Mouse (Mus musculus) ovary, postnatal 10 days (tissue): Measurements from ENCODE around the gene Ddx39b.
A peak's percentile ranks its signal among the peaks of the same experiment; 100 is the strongest.
"Not testable (repeated sequence)": the region's sequence is repeated elsewhere in the genome, so short reads cannot be mapped to it uniquely, and the experiment has no call there.

ENCODE experiments used
- DNase-seq: peaks from one replicate; pipeline ENCODE4 v3.0.0; 2022; ENCODE audit warnings: low spot score

Gene Ddx39b

DNA sequence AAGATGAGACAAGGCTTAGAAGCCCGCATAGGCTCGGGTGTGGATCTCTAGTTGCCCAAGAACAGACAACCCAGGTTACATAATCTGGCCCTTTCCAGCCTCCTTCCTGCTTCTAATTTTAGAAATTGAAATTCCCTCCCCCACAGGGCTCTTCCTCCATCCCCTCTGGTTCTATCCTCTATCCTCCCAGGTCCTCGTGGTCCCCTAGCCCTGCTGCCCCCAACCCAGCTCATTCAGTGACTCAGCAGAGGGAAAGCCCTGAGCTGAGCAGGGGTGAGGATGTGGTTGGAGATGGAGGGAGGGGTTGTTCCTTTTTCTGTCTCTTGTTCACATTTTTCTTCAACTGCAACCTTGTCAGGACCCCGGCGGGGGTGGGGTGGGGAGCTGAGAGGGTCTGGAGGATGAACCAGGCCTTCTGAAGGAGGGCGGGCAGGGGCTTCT is 21.9 kb upstream of the Ddx39b start:
- DNase-seq = no peak

DNA sequence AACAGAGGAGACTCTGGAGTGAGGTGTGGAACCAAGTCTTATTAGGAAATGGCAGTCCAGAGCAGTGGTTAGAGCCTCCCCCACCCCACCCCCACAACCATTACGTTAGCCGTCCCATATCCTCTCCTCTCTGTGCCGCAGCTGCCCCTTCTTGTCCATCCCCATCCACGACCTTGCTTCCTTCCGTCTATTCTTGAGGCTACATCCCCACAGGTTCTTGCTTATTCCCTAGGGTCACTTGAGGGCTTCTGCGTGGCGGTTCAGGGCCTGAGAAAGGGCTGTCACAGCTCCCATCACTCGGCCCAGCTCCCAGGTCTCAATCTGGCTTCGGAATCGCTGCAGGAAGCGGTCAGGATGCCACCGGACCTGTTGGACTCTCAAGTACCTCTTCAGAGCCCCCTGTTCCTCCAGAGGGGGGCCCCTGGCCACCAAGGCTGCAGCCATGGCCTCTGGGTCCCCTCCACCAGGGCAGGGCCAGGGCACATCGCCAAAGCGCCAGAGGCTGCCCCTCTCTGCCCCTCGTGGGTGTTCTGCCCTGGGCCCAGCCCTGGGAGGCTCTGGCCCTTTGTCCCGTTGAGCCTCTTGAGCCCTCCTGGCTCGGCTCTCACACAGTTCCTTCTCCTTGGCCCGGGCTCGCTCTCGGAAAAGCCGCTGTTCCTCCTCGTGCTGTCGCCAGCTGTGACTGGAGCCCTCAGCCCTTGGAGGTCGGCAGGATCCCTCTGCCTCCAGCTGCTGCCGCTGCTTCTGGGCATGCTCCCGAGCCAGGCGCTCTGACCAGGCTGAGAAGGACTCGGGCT is 21.2 kb upstream of the Ddx39b start, which contains the start of gene Gm16181:
Gm16181 (plus strand) TSS at position 679 of the 797 bp plus-strand sequence.
- DNase-seq = no peak

- no peak for DNase-seq
These were observed 19.2 kb upstream of the Ddx39b start for GRCm38 (mm10) chr17:35222299-35222698.

DNA sequence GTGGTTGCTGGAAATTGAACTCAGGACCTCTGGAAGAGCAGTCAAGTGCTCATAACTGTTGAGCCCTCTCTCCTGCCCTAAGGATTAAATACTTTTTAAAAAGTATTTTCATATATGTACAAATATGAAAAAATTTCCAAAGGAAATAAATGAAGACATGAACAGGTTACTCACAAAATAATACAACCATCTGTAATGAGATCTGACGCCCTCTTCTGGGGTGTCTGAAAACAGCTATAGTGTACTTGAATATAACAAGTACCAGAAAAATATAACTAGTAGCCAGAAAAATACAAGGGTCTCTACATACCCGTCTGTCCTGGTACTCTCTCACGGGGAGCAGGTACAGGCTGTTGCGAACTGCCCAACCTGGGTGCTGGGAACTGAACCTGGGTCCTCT is 16.9 kb upstream of the Ddx39b start:
- no peak for DNase-seq

DNA sequence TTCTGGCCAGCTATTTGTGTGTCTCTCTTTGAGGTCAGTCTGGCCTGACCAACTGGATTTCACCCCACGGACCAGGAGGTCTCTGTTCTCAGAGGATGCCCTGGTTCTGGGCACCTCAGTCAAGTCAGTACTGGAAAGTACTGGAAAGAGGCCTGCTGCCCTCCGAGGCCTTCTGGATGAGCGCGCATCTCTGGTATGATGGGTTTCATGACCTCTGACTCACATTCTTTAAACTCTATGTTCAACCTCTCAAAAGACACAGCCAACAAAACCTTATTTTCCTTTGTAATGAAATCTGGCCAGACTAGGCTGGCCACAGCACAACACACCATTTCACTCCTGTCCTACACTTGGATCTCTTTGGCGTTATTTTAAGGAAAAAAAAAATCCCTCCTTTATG is 16.1 kb upstream of the Ddx39b start:
- DNase-seq = no peak

DNA sequence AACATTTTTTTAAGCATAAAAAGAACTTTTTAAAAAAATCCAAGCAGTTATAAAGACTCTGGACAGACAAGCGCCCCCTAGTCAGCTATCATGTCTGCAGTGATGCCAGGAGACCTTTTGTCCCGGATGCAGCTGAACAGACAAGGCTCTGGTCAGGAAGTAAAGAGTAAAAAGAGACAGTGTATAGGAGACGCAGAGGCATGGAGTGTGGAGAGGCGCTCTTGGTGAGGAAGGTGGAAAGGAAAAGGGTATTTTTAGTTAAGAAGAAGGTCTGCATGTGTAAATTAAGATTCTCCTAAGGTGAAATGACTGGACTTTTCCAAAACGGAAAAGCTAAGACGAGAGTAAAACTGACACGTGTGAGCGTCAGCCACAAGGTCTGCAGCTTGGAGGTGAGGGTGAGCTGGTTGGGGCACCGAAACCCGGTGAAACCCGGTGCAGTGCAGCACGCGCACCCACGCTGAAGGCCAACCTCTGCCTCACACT is 14.9 kb upstream of the Ddx39b start:
- DNase-seq = no peak

GRCm38 (mm10) chr17:35231022-35231421 is 10.5 kb upstream of the Ddx39b start:
- no peak for DNase-seq

GRCm38 (mm10) chr17:35232043-35232442 is 9.5 kb upstream of the Ddx39b start:
- peak; percentile 77 for DNase-seq

GRCm38 (mm10) chr17:35232659-35233058 is 8.9 kb upstream of the Ddx39b start:
- DNase-seq = no peak

GRCm38 (mm10) chr17:35233114-35233980 is 8.2 kb upstream of the Ddx39b start, which contains the start of gene Atp6v1g2:
Atp6v1g2 (plus strand) TSS chr17:35233660.
- DNase-seq = no peak

DNA sequence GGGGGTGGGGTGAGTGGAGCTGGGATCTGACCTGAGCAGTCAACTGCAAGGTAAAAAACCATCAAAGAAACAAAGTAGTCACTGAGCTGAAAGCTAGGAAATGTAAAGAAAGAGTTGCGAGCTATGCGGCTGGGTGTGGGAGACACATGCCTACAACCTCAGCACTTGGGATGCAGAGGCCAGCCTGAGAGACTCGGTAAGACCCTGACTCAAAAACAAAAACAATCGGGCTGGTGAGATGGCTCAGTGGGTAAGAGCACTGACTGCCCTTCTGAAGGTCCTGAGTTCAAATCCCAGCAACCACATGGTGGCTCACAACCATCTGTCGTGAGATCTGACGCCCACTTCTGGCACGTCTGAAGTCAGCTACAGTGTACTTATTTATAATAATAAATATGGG is 7.5 kb upstream of the Ddx39b start:
- not testable (repeated sequence) for DNase-seq

DNA sequence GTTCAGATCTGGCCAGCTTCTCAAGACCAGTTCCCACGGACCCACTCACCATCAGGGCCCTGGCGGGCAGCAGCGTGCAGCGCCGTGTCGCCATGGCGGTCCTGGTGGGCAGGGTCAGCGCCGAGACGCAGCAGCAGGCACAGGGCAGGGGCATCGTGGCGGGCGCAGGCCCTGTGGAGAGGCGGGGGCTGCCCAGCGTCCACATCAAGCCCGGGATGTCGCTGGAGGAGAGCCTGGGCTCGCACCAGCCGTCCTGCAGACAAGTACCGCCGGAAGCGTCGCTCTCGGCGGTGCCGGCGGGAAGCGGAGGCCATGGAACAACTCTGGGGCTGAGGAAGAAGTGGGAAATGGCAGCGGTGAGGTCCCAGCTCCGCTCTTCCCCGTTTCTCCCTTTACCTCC is 6.6 kb upstream of the Ddx39b start:
- DNase-seq = peak; percentile 42

GRCm38 (mm10) chr17:35235614-35236389 is 5.7 kb upstream of the Ddx39b start, which contains the start of gene Nfkbil1:
Nfkbil1 (minus strand) TSS chr17:35235792.
- peak; percentile 61 for DNase-seq

DNA sequence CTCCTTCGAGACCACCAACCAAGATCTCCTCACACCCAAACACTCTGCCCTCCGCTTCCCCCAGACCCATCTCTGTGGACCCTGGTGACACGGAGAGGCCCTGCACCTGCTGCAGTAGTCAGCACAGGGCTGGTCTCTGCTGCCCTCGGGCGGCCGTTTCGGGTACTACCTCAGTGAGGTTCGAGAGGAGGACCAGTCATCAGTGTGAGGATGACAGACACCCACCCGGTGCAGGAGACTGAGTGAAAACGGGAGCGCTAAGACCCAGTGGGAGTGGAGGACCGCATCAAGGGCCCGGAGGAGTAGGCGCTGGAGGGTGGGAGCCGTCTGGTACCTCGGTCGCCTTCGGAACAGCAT is 5.2 kb upstream of the Ddx39b start:
- DNase-seq = peak; percentile 99

- DNase-seq = no peak
These were observed 4.5 kb upstream of the Ddx39b start for GRCm38 (mm10) chr17:35236996-35237395.

DNA sequence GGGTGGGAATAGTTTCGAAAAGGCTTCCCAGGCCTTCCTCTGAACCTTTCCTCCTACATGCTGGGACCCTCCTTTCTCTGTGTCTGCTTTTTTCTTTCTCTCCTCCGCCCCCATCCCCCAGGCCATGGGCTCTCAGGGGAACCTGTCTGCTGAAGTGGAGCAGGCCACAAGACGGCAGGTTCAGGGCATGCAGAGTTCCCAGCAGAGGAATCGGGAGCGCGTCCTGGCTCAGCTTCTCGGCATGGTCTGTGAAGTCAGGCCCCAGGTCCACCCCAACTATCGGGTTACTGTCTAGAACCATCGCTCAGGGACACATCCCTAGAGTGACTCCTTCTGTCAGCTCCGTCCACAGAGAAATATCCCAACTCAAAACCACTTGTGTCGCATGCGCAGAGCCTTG is 4.0 kb upstream of the Ddx39b start:
- no peak for DNase-seq

DNA sequence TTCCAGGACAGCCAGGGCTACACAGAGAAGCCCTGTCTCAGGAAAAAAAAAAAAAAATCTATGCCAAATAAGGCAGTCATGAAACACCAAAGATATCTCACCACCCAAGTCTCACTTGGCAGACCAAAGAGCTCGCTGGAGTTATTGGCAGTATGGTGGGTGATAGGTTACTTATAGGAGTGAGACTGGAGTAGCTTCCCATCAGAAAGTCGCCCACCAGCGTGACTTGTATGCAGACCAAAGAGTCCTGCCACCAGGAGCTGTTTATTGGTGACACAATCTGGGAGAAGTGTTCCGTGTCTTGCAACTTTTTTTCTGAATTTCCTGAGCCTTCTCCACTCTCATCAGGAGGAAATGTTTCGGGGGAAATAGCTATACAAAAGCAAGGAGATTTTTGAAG is 1.8 kb upstream of the Ddx39b start:
- DNase-seq = no peak

GRCm38 (mm10) chr17:35240384-35241304 is 902 bp upstream of the Ddx39b start:
- DNase-seq = no peak

DNA sequence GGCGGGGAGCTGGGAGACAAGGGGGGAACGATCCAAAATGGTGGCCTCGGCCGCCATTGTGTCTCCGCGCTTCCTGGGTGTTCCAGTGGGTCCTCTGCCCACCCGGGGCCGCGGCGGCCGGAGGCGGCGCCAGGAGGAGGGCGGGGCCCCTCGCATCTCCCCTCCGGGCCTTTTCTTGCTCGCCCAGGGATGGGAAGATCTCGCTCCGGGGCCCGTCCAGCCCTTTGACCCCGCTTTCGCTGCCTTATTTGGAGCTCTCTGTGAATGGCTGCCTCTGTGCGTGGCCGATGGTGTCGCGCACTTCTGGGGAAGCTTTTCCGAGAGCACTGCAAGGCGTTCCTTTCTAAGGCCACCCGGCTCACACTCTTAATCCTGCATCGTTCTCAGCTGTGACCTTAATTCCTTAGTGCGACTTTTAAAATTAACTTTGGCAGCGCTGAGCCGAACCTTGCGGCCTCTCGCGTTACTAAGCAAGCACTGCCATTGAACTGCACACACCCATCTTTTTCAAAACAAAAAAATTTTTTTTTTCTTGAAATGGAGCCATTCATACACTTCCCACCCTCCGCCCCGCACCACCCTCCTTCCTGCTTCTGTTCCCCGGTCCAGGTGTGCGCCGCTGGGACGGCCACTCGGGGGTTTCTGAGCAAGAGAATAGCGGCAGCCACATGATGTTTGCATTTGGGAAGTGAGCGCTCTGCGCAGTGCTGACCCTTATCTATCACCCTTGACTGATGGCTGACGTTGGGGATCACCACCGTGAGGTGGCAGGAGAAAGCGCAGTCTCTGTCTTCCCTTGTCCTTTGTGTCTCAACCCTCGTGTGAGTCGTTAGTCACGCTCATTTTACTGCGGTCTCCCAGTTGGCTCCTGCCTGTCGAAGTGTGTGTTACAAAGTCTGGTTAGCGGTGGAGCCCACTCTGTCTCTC is 732 bp downstream of the Ddx39b start:
- DNase-seq = no peak

DNA sequence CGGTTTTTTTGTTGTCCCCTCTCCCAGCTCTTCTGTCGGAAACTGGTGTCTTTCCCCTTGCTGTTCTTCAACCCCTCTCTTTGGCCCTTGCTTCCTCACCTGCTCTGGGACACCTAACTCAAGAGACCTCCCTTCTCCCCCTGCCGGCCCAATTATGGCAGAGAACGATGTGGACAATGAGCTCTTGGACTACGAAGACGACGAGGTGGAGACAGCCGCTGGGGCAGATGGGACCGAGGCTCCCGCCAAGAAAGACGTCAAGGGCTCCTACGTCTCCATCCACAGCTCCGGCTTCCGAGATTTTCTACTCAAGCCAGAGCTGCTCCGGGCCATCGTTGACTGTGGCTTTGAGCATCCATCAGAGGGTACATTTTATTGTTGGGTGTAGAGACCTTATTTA is 1.5 kb downstream of the Ddx39b start:
- no peak for DNase-seq
